Mouse (Mus musculus) ES-Bruce4 (cell line): ENCODE measurements at regions not wholly inside any gene's neighbourhood (a gene's known extent, or its start where the extent isn't known, plus 50 kb on each side); places are given as distances from the start of the nearest gene placed in this dataset.

ENCODE experiments used
- H3K27ac ChIP-seq: 2 replicates; pipeline ENCODE4 v1.5.1; 2012; ENCODE audit warnings: low read length, inconsistent platforms; ENCODE audit not compliant: insufficient read depth
- H3K27me3 ChIP-seq: 2 replicates; pipeline ENCODE4 v1.6.1; 2012; ENCODE audit warnings: mild to moderate bottlenecking, low read length, inconsistent platforms; ENCODE audit not compliant: control insufficient read depth, poor library complexity, insufficient read depth, severe bottlenecking
- H3K36me3 ChIP-seq: 2 replicates; pipeline ENCODE4 v1.6.1; 2012; ENCODE audit warnings: inconsistent platforms, mild to moderate bottlenecking, low read length, moderate library complexity; ENCODE audit not compliant: control insufficient read depth, poor library complexity, insufficient read depth, severe bottlenecking
- H3K4me1 ChIP-seq: one replicate; pipeline ENCODE4 v1.8.1; 2011; ENCODE audit warnings: low read length; ENCODE audit not compliant: control insufficient read depth, insufficient read depth
- H3K4me3 ChIP-seq: 2 replicates; pipeline ENCODE4 v1.5.1; 2011; ENCODE audit warnings: low read depth, mild to moderate bottlenecking, low read length
- H3K9ac ChIP-seq: 2 replicates; pipeline ENCODE4 v1.6.1; 2012; ENCODE audit warnings: low read depth, mild to moderate bottlenecking, inconsistent platforms; ENCODE audit not compliant: poor library complexity, severe bottlenecking
- H3K9me3 ChIP-seq: replicated peaks from 2 replicates; pipeline ENCODE4 v1.6.1; 2012; ENCODE audit warnings: mild to moderate bottlenecking, low read length, inconsistent platforms; ENCODE audit not compliant: control insufficient read depth, poor library complexity, insufficient read depth, severe bottlenecking
- CTCF ChIP-seq: IDR thresholded peaks from one replicate; pipeline ENCODE4 v1.8.1; 2011; ENCODE audit warnings: low read depth, low read length
- EP300 ChIP-seq: IDR thresholded peaks from 2 replicates; pipeline ENCODE4 v1.6.1; 2011; ENCODE audit warnings: low read depth, low read length; ENCODE audit not compliant: insufficient read depth
- POLR2A ChIP-seq: IDR thresholded peaks from one replicate; pipeline ENCODE4 v1.8.1; 2011; ENCODE audit warnings: low read length; ENCODE audit not compliant: insufficient read depth

DNA sequence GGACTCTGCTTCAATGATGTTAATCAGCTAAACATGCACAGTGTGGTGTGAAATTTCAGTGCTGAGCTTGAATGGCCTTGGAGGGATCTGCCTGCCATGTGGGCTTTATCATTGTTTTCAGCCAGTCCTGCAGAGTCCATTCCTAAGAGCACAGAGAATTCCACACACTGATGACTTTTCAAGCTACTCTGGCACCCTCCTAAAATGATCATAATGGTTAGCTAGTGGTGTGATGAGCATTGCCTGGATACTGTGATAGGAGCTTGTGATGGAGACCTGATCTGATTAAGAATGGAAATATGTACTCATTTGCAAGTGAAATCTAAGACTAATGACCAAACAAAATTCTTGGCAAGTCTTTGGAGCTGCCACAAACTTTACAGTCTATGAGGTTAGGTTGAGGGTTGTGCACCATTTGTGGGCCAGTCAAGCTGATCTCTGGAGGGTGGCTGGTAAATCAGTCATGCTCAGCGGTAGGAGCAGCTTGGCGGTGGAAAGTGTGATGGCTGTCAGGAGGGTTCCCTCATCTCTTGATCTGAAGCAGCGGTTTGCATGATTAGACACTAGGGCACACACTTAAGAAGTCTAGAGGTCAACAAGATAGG is 91.0 kb upstream of the Cep162 start:
- no peaks in the 10 kb centered on the region for H3K36me3 ChIP-seq
- TF ChIP-seq CTCF = no peak
- no peak for TF ChIP-seq EP300
- TF ChIP-seq POLR2A = no peak
- no peak overlapping the region for H3K27ac ChIP-seq
- H3K27me3 ChIP-seq = no peaks in the 10 kb centered on the region
- H3K4me3 ChIP-seq = no peak overlapping the region
- H3K9me3 ChIP-seq = no peaks in the 10 kb centered on the region
- H3K9ac ChIP-seq = no peak overlapping the region
- H3K4me1 ChIP-seq = no peaks in the 10 kb centered on the region

DNA sequence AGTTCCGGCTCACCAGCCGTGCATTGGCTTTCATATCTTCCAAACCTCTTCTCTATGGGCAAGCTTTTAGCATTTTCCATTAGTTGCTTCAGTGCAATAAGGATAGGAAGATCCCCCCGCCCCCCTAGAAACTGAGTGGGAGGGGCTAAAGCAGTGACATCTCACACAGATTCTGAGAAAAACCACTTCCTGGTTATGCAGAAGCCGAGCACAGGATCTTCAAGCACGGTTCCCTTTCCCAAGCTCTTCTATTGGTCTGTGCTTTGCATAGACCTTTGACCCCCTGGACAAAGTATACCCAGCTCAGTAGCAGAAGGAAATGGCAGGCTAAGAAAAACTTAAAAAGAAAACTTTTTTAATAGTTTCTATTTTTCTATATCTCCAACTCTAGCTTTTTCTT is 86.1 kb upstream of the Cep162 start:
- H3K4me1 ChIP-seq = no peaks in the 10 kb centered on the region
- no peak overlapping the region for H3K9ac ChIP-seq
- H3K27ac ChIP-seq = no peak overlapping the region
- TF ChIP-seq POLR2A (no peak), CTCF (no peak), EP300 (no peak)
- H3K36me3 ChIP-seq = no peaks in the 10 kb centered on the region
- no peak overlapping the region for H3K4me3 ChIP-seq
- H3K27me3 ChIP-seq = no peaks in the 10 kb centered on the region
- no peaks in the 10 kb centered on the region for H3K9me3 ChIP-seq

DNA sequence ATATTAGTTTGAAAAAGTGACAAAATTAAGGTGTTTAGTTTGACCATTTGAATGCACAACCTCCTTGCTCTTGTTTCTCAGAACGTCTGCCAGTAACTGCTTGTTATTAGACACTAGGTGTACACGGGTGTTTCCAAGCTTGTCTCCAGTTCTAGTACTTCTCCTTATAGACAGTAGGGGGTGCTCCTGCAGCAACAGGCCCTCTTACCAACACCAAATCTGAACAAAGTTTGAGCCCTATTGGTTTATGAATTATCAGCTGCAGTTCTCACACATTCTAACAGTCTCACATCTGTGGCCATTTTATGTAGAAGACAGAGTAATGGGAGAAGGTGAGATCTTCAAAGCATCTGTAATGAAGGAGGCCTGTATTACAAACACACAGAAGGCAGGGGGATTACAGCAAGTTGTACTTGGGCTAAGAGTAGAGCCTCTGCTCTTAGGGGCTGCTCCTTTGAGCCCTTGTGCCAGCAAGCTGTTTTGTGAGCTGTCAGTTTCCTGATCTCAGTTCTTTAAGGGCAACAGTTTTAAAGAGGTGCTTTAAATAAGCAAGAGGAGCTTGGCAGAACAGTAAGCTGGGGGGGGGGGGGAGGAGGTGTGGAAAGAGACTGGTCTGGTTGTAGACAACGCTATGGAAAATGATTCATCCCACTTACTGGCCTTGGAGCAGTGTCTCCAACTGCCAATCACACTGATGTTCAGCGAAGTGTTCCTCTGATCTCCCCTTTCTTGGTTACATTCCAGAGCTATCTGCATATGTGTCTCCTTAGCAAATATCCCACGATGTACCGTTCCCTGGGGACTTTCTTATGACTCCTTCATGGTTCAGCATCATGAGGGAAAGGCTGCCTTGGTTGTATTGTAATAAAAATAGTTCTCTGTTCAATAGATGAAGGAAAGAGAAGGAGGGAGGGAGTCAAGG is 71.3 kb upstream of the Cep162 start:
- TF ChIP-seq CTCF = no peak
- TF ChIP-seq POLR2A = no peak
- no peak for TF ChIP-seq EP300
- Histone ChIP-seq H3K9ac (no peak overlapping the region), H3K27me3 (no peaks in the 10 kb centered on the region), H3K27ac (no peak overlapping the region), H3K4me1 (no peaks in the 10 kb centered on the region), H3K4me3 (no peak overlapping the region), H3K9me3 (no peaks in the 10 kb centered on the region), H3K36me3 (no peaks in the 10 kb centered on the region)

DNA sequence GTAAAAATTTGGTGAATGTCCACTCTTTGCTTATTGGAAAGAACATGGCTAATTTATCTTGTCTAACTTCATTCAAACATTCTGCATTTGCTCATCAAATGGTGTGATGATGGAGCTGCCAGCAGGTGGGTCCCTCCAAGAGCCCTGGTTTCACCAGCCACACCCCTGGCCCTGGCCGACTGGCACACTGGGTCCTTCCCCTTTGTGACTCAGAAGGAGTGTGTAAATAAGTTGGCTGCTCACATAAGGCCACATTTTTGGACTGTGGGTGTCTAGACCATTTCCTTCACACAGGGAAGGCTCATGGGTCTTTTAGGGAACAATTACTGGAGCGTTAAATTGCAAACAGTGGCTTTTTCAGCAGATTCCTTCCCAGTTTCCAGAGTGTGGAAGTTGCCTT is 68.4 kb upstream of the Cep162 start:
- TF ChIP-seq POLR2A (no peak), EP300 (no peak), CTCF (no peak)
- H3K27me3 ChIP-seq = no peaks in the 10 kb centered on the region
- no peaks in the 10 kb centered on the region for H3K4me1 ChIP-seq
- no peak overlapping the region for H3K9ac ChIP-seq
- H3K4me3 ChIP-seq = no peak overlapping the region
- H3K36me3 ChIP-seq = no peaks in the 10 kb centered on the region
- H3K9me3 ChIP-seq = no peaks in the 10 kb centered on the region
- no peak overlapping the region for H3K27ac ChIP-seq

DNA sequence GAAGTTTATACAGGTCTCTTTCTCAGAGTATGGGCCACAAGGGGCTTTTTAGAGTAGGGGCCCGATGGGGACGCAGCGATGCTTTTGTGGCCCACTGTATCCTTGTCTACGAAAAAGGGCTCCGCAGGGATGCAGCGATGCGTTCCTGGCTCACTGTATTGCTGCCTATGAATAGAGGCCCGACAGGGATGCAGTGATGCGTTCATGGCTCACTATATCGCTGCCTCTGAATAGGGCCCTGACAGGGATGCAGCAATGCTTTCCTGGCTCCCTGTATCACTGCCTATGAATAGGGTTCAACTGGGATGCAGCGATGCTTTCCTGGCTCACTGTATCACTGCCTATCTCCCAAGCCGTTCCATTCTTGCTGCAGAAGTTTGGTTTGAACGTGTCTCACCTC is 65.4 kb upstream of the Cep162 start:
- Histone ChIP-seq H3K4me3 (no peak overlapping the region), H3K27me3 (no peaks in the 10 kb centered on the region), H3K27ac (no peak overlapping the region), H3K9ac (no peak overlapping the region), H3K36me3 (no peaks in the 10 kb centered on the region), H3K9me3 (no peaks in the 10 kb centered on the region), H3K4me1 (no peaks in the 10 kb centered on the region)
- TF ChIP-seq CTCF (no peak), POLR2A (no peak), EP300 (no peak)

DNA sequence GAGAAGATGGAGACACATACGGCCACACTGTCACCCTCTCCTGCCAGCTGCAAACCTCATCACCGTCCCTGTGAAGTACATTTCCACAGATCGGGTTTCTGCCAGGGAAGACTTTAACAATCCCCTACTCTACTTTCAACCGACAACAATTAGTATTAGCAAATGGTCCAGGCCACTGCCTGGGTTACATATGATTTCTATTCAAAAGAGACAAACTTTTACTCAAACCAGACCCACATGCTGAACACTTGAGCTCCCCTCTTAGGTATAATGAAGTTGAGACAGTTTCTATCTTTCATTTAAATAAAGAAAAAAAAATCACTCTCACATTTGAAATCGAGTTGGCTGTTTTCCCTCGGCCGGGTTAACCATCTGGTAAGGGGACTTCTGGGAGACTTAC is 63.4 kb upstream of the Cep162 start:
- Histone ChIP-seq H3K4me1 (no peaks in the 10 kb centered on the region), H3K9ac (no peak overlapping the region), H3K4me3 (no peak overlapping the region), H3K36me3 (no peaks in the 10 kb centered on the region), H3K27ac (no peak overlapping the region), H3K27me3 (no peaks in the 10 kb centered on the region), H3K9me3 (no peaks in the 10 kb centered on the region)
- TF ChIP-seq EP300 = no peak
- TF ChIP-seq CTCF = no peak
- TF ChIP-seq POLR2A = no peak
